Mouse (Mus musculus): ENCODE measurements at regions not wholly inside any gene's neighbourhood (a gene's known extent, or its start where the extent isn't known, plus 50 kb on each side); places are given as distances from the start of the nearest gene placed in this dataset.

DNA sequence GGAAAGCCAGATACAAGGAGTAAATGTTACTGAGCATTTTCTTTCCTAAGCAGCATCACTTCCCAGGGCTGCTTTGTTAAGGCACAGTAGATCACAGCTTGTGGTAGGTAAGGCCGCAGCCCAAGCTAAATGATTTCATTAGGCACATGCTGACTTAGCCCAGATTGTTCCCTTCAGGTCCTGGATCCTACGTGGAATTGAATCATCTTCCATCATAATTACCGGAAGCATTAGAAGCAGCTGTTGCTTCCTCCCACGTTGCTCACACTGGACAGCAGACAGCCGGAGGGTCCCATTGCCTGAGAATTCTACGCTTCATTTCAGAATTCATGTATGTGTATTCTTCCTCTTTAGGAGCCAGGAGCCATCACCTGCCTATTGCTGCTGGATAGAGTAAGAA is 458.6 kb upstream of the Rag2 start:
- WGBS = 76% methylated on average over 6 of the region's 6 CpGs
- no peak for DNase-seq (ENCODE audit: low read depth, low spot score)

DNA sequence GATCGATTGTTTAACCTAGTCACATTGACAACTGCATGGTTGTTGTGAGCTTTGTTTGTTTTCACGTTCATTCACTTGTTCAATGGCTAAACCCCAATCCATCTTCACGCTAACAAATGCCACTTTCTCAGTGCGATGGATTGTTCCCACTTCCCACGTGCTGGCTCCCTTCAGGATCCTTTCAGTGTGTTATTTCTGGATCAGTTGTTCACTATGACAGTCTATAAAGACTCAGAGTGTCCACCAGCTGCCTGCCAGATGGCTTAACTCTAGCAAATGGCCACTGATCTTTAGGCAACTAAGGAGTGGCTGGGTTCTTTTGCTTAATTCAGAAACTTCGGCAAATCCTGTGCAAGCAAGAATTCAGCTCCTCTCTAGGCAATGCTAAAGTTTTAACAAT is 451.7 kb upstream of the Rag2 start:
- 53% methylated on average over 6 of the region's 6 CpGs for WGBS
- DNase-seq (ENCODE audit: low read depth, low spot score) = no peak

DNA sequence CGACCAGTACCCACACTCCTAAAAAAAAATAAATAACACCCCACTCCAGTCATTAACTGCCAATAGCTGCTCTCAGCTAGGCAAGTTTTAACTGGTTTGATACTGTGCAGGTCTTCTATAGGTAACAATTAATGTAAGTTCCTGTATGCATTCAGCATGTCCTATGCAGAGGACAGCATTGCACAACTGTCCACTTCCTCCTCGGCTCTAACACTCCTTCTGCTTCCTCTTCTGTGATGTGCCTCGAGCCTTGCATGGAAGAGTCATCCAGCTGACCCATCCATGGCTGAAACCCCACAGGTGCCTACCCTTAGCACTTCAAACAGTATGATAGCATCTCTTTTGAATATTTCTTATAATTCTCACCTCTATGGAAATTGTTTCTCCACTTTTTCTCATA is 449.4 kb upstream of the Rag2 start:
- no peak for DNase-seq (ENCODE audit: low read depth, low spot score)
- WGBS = 57% methylated on average over 3 of the region's 3 CpGs

DNA sequence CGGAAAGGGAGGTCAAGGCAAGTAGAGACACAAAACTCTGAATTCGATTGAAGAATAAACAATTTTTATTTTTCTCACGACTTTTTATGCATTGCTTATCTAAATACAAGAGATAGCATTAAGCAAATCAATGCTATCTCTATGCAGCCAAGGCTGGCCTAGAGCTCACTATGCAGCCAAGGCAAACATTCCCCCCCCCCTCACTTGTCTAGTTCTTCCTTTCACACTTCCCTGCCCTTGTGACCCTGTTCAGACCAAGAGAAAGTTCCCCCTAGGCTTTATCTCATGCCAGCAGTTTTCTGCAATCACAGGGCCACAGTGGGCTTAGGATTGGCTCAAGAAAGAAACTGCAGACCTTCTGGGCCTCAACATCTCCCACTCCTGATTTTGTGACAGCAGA is 417.9 kb upstream of the Rag2 start:
- WGBS = 63% methylated on average over 3 of the region's 3 CpGs
- DNase-seq (ENCODE audit: low read depth, low spot score) = no peak

DNA sequence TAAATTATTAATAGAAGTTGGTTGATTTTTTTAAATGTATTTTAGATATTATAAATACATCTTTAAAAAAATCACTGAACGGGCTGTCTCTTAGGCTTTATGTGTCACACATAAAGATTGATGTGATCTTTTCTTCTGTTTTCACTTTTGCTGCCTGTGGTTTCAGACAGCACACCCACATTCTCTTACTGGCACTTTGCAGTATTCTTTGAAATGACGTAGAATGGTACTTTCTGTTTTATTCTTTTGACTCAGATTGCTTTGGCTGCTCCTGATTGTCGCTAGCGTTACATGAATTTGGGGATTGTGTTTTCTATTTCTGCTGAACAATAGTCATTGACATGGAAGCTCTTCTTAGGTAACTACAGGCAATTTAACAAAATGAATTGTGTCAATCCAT is 415.4 kb upstream of the Rag2 start:
- no peak for DNase-seq (ENCODE audit: low read depth, low spot score)
- 81% methylated on average over 4 of the region's 4 CpGs for WGBS

DNA sequence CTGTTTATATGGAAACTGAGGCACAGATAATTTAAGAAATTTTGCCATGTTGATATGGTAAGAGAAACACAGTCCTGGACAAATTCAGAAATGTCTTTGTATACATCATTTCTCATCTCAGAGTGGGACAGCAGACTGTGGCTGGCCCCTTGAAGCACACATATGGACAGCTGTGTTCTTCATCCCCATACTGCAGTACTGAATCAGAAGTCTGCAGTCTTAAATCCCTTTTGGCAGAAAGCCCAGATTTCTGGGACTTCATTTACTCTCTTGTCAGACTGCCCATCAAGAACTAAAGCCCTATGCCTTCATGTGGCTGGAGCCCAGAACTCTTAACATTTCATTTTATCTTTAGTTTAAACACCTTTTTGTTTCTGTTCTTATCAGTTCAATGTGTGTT is 403.8 kb upstream of the Rag2 start:
- no peak for DNase-seq (ENCODE audit: low read depth, low spot score)

DNA sequence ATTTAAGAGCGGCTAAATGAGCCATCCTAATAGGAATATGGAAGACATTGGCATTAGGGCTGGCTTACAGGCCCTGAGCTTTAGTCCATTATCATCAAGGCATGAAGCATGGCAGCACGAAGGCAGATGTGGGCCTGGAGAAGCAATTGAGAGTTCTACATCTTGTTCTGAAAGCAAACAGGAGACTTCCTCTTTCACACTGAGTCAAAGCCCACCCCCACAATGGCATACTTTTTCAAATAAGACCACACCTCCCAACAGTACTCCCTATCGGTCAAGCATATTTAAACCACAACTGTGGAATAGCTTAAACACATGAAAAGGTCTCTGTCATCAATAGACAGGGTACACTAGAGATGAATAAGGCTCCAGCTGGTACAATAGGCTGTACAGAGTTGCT is 381.5 kb upstream of the Rag2 start:
- no peak for DNase-seq (ENCODE audit: low read depth, low spot score)
- 82% methylated on average over 3 of the region's 3 CpGs for WGBS

GRCm38 (mm10) chr2:101247133-101247532 is 377.4 kb upstream of the Rag2 start:
- DNase-seq (ENCODE audit: low read depth, low spot score) = no peak
- 75% methylated on average over 2 of the region's 2 CpGs for WGBS

GRCm38 (mm10) chr2:101252228-101252627 is 372.3 kb upstream of the Rag2 start:
- no peak for DNase-seq (ENCODE audit: low read depth, low spot score)
- WGBS = 68% methylated on average over 3 of the region's 3 CpGs

- no peak for DNase-seq (ENCODE audit: low read depth, low spot score)
- 42% methylated on average over 3 of the region's 3 CpGs for WGBS
Observed at GRCm38 (mm10) chr2:101256464-101256863, 368.1 kb upstream of the Rag2 start.

GRCm38 (mm10) chr2:101263934-101264333 is 360.6 kb upstream of the Rag2 start:
- WGBS = 65% methylated on average over 4 of the region's 4 CpGs
- no peak for DNase-seq (ENCODE audit: low read depth, low spot score)

DNA sequence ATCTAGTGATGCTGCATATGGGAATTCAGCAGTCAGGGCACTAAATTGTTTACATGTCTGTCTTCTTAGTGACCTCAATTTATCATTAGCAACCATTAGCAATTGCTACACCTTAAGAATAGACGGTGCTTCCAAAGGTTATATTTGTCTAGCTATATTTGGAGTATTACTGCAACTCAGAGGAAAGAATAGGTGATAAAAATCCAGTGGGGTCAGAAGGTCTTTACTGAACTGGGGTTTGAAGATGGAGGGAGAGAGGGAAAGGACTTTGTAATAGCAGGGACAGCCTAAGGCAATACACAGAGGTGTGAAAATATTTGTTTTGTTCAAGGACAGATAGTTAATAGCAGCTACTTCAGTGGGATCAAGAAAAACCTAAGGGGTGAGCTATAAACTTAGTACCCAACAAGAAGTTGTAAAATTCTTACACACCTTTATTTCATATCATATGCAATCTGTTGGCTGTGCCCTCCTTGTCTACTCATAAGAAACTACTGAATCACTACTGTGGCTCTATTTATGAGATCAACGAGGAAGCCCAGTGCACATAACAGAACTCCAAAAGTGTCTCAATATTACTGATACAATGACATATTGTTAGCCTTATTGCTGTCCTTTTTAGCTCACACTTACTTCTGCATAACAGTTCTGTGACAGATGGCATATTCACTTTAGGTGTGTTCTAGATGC is 357.7 kb upstream of the Rag2 start:
- DNase-seq (ENCODE audit: low read depth, low spot score) = no peak
- 24% methylated on average over 2 of the region's 2 CpGs for WGBS

DNA sequence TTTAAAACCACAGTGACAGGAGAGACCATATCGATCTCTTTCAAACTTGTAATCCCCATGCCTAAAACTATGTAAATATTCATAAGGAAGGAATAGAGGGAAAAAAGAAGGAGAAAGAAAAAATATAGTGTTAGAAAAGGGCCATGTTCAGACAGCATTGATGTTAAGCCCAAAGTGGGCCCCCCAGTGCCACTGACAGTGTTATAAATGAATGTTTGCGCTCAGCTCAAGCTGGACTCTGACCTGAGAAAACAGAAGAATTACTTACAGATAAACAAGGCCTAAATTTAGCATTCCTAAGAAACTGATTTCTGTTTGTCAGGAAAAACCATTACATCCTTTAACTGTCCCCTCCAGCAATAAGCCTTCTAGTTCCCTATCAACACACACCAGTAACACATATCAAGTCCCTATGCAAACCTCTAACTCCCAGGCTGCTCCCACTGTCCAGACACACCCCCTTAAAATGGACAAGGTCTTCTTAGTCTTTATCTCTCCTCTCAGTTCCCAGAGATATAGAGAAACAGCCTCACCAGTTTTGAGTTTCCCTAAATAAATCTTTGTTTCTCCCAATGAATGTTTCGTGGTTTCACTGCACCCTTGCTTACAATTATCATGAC is 350.4 kb upstream of the Rag2 start:
- DNase-seq (ENCODE audit: low read depth, low spot score) = no peak
- 31% methylated on average over 3 of the region's 3 CpGs for whole genome bisulfite sequencing

- DNase-seq (ENCODE audit: low read depth, low spot score) = no peak
Observed at GRCm38 (mm10) chr2:101284886-101285285, 339.6 kb upstream of the Rag2 start.

- DNase-seq (ENCODE audit: low read depth, low spot score) = no peak
Observed at GRCm38 (mm10) chr2:101288119-101288518, 336.4 kb upstream of the Rag2 start.

GRCm38 (mm10) chr2:101289168-101289567 is 335.4 kb upstream of the Rag2 start:
- WGBS = 35% methylated on average over 2 of the region's 2 CpGs
- no peak for DNase-seq (ENCODE audit: low read depth, low spot score)

More at GRCm38 (mm10) chr2:101288119-101288518, 336.4 kb upstream of the Rag2 start:
- WGBS = 76% methylated on average over 1 of the region's 1 CpGs

DNA sequence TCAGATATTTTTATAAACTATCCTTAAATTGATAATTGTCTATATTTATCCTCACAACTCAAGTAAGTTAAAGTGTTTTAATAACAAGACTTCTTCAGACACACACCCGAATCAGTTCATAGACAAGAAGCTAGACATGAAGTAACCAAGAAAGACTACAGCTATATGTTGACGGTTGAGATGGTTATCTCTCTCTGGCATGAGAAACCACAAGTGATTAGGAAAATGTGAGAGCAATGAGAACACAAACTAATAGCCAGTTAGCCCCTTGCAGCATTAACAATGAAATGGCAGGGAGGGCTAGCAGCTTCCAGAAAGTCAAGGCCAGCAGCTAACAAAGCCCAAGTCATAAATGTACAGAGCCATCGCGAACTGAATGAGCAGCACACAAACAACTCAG is 333.8 kb upstream of the Rag2 start:
- DNase-seq (ENCODE audit: low read depth, low spot score) = no peak
- 72% methylated on average over 4 of the region's 4 CpGs for WGBS

GRCm38 (mm10) chr2:101295678-101296368 is 328.7 kb upstream of the Rag2 start:
- DNase-seq (ENCODE audit: low read depth, low spot score) = no peak
- WGBS = 61% methylated on average over 10 of the region's 10 CpGs

GRCm38 (mm10) chr2:101296369-101296682 is 328.2 kb upstream of the Rag2 start:
- no peak for DNase-seq (ENCODE audit: low read depth, low spot score)
- 79% methylated on average over 3 of the region's 3 CpGs for WGBS

DNA sequence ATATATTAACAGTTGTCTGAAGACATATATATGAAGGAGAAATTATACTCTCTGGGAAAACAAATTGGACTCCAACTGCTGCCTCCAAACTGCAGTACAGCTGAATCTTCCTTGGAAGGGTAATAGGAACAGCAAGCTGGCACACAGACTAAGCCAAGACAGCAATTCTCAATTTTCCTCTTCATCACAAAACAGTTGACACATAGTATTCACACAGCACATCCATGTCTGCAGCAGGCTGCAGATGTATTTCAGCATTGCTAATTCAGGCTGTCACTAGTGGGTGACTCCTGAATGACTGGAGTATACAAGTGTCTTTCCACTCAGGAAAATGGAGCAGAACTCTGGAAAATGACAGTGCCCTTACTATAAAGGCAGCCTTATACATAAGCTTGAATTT is 327.7 kb upstream of the Rag2 start:
- DNase-seq (ENCODE audit: low read depth, low spot score) = no peak

DNA sequence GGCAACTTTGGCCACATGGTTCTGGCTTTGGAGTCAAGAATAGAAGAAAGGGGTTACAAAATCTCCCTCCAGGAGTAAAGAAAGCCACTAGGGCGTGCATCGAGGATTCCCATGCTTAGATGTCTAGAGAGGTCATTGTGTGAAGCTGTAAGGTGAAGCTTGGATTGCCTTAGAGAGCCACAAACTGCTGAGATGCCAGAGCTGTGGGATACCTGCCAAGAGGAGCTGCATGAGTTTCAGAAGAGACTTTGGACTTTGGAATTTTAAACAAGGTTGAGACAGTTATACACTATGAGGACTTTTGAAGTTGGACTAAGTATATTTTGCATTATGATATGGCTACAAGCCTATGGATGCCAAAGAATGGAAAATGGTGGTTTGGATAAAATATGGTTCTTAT is 325.4 kb upstream of the Rag2 start:
- WGBS = 80% methylated on average over 2 of the region's 2 CpGs
- no peak for DNase-seq (ENCODE audit: low read depth, low spot score)

GRCm38 (mm10) chr2:101300106-101300505 is 324.4 kb upstream of the Rag2 start:
- no peak for DNase-seq (ENCODE audit: low read depth, low spot score)
